Mouse (Mus musculus) adrenal gland, postnatal 25 days (tissue): ENCODE measurements at regions not wholly inside any gene's neighbourhood (a gene's known extent, or its start where the extent isn't known, plus 50 kb on each side); places are given as distances from the start of the nearest gene placed in this dataset.
"Not testable (repeated sequence)": the region's sequence is repeated elsewhere in the genome, so short reads cannot be mapped to it uniquely, and the experiment has no call there.

Source experiments
- DNase-seq: peaks from one replicate; pipeline ENCODE4 v3.0.0; 2021; ENCODE audit warnings: mixed read lengths

- no peak for DNase-seq
Observed at GRCm38 (mm10) chr13:5920422-5920821, 59.1 kb downstream of the Klf6 start.

- no peak for DNase-seq
Observed at GRCm38 (mm10) chr13:5931433-5931832, 70.2 kb downstream of the Klf6 start.

GRCm38 (mm10) chr13:5937436-5937835 lies 76.2 kb downstream of the Klf6 start:
- no peak for DNase-seq

- no peak for DNase-seq
Observed at GRCm38 (mm10) chr13:5937970-5938369, 76.7 kb downstream of the Klf6 start.

- no peak for DNase-seq
Observed at GRCm38 (mm10) chr13:5939368-5939767, 78.1 kb downstream of the Klf6 start.

GRCm38 (mm10) chr13:5952863-5953262 lies 91.6 kb downstream of the Klf6 start:
- DNase-seq = no peak

GRCm38 (mm10) chr13:5955121-5955520 lies 93.8 kb downstream of the Klf6 start:
- not testable (repeated sequence) for DNase-seq

- no peak for DNase-seq
Observed at GRCm38 (mm10) chr13:5956145-5956544, 94.9 kb downstream of the Klf6 start.

GRCm38 (mm10) chr13:5962947-5963346 lies 101.7 kb downstream of the Klf6 start:
- DNase-seq = no peak

- DNase-seq = no peak
Observed at GRCm38 (mm10) chr13:5964626-5965025, 103.3 kb downstream of the Klf6 start.

- no peak for DNase-seq
Observed at GRCm38 (mm10) chr13:5978615-5979014, 117.3 kb downstream of the Klf6 start.

GRCm38 (mm10) chr13:5987491-5987890 lies 126.2 kb downstream of the Klf6 start:
- DNase-seq = no peak

GRCm38 (mm10) chr13:5988407-5988806 lies 127.1 kb downstream of the Klf6 start:
- DNase-seq = no peak

- no peak for DNase-seq
Observed at GRCm38 (mm10) chr13:6000559-6001217, 139.4 kb downstream of the Klf6 start.

GRCm38 (mm10) chr13:6001218-6001564 lies 139.9 kb downstream of the Klf6 start:
- DNase-seq = no peak

GRCm38 (mm10) chr13:6005901-6006300 lies 144.6 kb downstream of the Klf6 start:
- DNase-seq = no peak

- no peak for DNase-seq
Observed at GRCm38 (mm10) chr13:6009671-6010070, 148.4 kb downstream of the Klf6 start.

GRCm38 (mm10) chr13:6027207-6027606 lies 165.9 kb downstream of the Klf6 start:
- DNase-seq = no peak

- no peak for DNase-seq
Observed at GRCm38 (mm10) chr13:6028878-6029277, 167.6 kb downstream of the Klf6 start.

GRCm38 (mm10) chr13:6029461-6029860 lies 168.2 kb downstream of the Klf6 start:
- no peak for DNase-seq

- DNase-seq = no peak
Observed at GRCm38 (mm10) chr13:6030128-6030527, 168.8 kb downstream of the Klf6 start.

GRCm38 (mm10) chr13:6040132-6040531 lies 178.8 kb downstream of the Klf6 start:
- no peak for DNase-seq

GRCm38 (mm10) chr13:6040663-6041062 lies 179.4 kb downstream of the Klf6 start:
- no peak for DNase-seq

GRCm38 (mm10) chr13:6042495-6042894 lies 181.2 kb downstream of the Klf6 start:
- DNase-seq = no peak
